Mouse (Mus musculus) midbrain, embryonic 14.5 days (tissue): Measurements from ENCODE around the gene Mylk. TPM values are rescaled to one million over a fixed set of nuclear protein-coding genes. Genes with fewer than 3 reads are reported as not detected.

Source experiments
- ATAC-seq: fragments of 200-750 bp; cut with Nextera tagmentation; 2 replicates; pipeline ENCODE4 v1.8.0; 2017; ENCODE audit warnings: moderate number of reproducible peaks, moderate library complexity; ENCODE audit not compliant: low FRiP score, low TSS enrichment
- DNase-seq: peaks from one replicate; pipeline ENCODE4 v3.0.0-alpha.2; 2015
- H3K27ac ChIP-seq: fragments of 300-500 bp; sonication (generic); replicated peaks from 2 replicates; pipeline ENCODE4 v1.5.1; 2014; ENCODE audit warnings: mild to moderate bottlenecking, low read depth, low read length, moderate library complexity
- H3K27me3 ChIP-seq: fragments of 300-500 bp; sonication (generic); 2 replicates; pipeline ENCODE4 v1.6.1; 2014; ENCODE audit warnings: low read length, control low read depth, mixed read lengths; ENCODE audit not compliant: control insufficient read depth, insufficient read depth
- H3K36me3 ChIP-seq: fragments of 300-500 bp; sonication (generic); 2 replicates; pipeline ENCODE4 v1.6.1; 2014; ENCODE audit warnings: low read length, control low read depth; ENCODE audit not compliant: control insufficient read depth, insufficient read depth
- H3K4me1 ChIP-seq: fragments of 300-500 bp; sonication (generic); 2 replicates; pipeline ENCODE4 v1.6.1; 2014; ENCODE audit warnings: mild to moderate bottlenecking, antibody characterized with exemption, low read length, control low read depth; ENCODE audit not compliant: control insufficient read depth, insufficient read depth
- H3K4me2 ChIP-seq: fragments of 300-500 bp; sonication (generic); 2 replicates; pipeline ENCODE4 v1.6.1; 2014; ENCODE audit warnings: mild to moderate bottlenecking, low read length, moderate library complexity
- H3K4me3 ChIP-seq: fragments of 300-500 bp; sonication (generic); replicated peaks from 2 replicates; pipeline ENCODE4 v1.5.1; 2014; ENCODE audit warnings: low read depth, low read length
- H3K9ac ChIP-seq: fragments of 300-500 bp; sonication (generic); replicated peaks from 2 replicates; pipeline ENCODE4 v1.6.1; 2014; ENCODE audit warnings: mild to moderate bottlenecking, low read length, moderate library complexity
- H3K9me3 ChIP-seq: fragments of 300-500 bp; sonication (generic); 2 replicates; pipeline ENCODE4 v1.6.1; 2016; ENCODE audit warnings: low read length, control low read depth, mixed read lengths; ENCODE audit not compliant: control insufficient read depth
- WGBS: fragments of 180-500 bp; shearing (Covaris S2); extraction: QIAGEN DNeasy Blood & Tissue Kit; methylation state at CpG from one replicate; pipeline ENCODE4 v1.1.7; 2014; 5-methylcytosine and 5-hydroxymethylcytosine counted together
- polyA plus RNA-seq: library from polyadenylated mRNA; unstranded; fragments of >200 nt; fragmentation: Nextera tagmentation; extraction: Ambion mirVana; gene quantifications from 2 replicates; pipeline ENCODE4 v1.2.1, GENCODE M21; 2014

The Mylk gene
- polyA plus RNA-seq, 1 experiment from 2014 or later, result 4.9 TPM

DNA sequence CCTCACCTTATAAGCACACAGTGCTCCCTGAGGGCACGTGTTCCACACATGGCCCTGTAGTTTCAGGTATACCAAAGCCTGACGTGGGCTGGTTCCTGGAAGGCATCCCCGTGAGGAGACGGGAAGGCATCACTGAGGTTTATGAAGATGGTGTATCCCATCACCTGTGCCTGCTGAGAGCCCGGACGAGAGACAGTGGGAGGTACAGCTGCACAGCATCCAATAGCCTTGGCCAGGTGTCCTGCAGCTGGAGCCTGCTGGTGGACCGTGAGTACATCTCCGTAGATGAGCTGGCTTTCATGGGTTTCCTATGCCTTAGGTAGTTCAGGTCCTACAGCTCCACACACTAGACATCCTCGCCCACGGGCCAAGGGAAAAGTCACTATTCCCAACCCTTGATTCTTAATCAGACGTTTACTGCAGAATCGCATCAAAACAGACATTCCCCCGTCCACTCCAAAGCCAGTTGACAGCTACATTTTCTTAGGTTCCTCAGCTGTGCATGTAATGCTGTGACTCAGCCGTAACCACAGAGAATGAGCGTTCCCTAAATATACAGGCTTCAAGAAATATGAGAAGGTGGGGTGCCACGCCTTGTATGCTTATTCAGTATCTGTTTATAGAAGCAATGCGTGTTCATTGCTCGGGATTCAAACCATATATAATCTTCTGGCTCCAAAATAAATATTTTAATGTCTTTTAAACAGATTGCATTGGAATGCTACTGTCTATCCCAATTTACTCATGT is 135.2 kb downstream of the Mylk start:
- no peak for ATAC-seq
- no peak for DNase-seq
- H3K4me3 ChIP-seq, result no peak overlapping the region
- no peaks in the 10 kb centered on the region for H3K36me3 ChIP-seq
- H3K27ac ChIP-seq, result no peak overlapping the region
- no peak overlapping the region for H3K9ac ChIP-seq
- no peaks in the 10 kb centered on the region for H3K4me1 ChIP-seq
- no peaks in the 10 kb centered on the region for H3K27me3 ChIP-seq
- H3K9me3 ChIP-seq, result no peaks in the 10 kb centered on the region
- no peak overlapping the region for H3K4me2 ChIP-seq
- 95% methylated on average over 18 of the region's 18 CpGs for WGBS

DNA sequence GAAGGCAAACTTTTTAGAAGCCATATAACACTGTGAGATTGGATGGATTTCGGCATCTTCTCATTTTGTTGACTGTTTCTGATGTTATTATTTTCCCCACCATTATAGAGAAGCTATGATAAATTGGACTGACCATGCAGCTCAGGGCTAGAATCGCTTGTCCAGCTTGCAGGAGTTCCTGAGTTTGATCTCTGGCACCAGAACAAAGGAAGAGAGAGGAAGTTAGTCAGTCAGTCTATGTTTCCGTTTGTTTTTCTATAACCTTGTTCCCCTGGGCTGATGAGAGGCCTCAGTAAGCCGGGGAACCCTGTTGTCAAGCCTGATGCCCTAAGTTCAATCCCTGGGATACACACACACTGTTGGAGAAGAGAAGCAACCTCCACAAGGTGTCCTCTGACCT is 135.8 kb downstream of the Mylk start:
- Histone ChIP-seq H3K36me3 (no peaks in the 10 kb centered on the region), H3K27me3 (no peaks in the 10 kb centered on the region), H3K9ac (no peak overlapping the region), H3K4me1 (no peaks in the 10 kb centered on the region), H3K4me2 (no peak overlapping the region), H3K4me3 (no peak overlapping the region), H3K27ac (no peak overlapping the region), H3K9me3 (no peaks in the 10 kb centered on the region)
- WGBS, result 87% methylated on average over 4 of the region's 4 CpGs
- ATAC-seq (no peak), DNase-seq (no peak)

DNA sequence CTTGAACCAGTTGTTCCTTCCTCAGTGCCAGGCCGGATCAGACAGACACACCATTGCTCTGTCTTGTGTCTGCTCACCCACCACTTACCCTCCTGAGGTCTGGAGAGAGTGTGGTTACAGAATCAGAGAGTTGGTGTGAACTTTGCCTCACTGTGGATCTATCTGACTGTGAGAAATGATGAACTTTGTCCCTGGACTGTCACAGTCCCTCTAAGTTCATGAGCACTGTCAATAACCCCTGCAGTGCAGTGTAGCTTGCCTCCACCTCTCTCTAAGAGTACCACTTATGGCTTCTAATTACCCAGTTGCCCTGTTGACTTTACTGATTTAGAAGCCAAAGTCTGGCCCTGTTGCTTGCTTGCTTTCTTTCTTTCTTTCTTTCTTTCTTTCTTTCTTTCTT is 142.0 kb downstream of the Mylk start:
- H3K4me3 ChIP-seq, result no peak overlapping the region
- DNase-seq, result no peak
- H3K9me3 ChIP-seq, result no peaks in the 10 kb centered on the region
- H3K9ac ChIP-seq, result no peak overlapping the region
- H3K4me2 ChIP-seq, result no peak overlapping the region
- H3K27ac ChIP-seq, result no peak overlapping the region
- no peaks in the 10 kb centered on the region for H3K36me3 ChIP-seq
- WGBS, result 96% methylated on average over 1 of the region's 1 CpGs
- ATAC-seq, result no peak
- H3K27me3 ChIP-seq, result no peaks in the 10 kb centered on the region
- no peaks in the 10 kb centered on the region for H3K4me1 ChIP-seq

DNA sequence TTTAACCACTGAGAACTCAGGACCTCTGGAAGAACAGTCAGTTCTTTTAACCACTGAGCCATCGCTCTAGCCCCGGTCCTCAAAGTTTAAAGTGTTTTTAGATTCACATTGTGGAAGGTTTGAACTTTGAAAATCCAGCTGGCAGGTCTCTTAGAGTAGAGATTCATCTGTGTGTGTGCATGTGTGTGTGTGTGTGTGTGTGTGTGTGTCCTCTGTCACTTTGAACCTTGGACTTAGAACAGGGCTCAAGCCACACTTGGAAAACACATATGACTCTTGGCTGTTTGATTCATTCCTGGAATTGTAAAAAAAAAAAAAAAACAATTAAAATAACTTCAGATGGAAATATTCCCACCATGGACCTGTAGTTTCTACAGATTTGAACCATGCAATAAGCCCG is 149.0 kb downstream of the Mylk start:
- Histone ChIP-seq H3K4me2 (no peak overlapping the region), H3K9me3 (no peaks in the 10 kb centered on the region), H3K4me1 (no peaks in the 10 kb centered on the region), H3K27me3 (no peaks in the 10 kb centered on the region), H3K27ac (no peak overlapping the region), H3K4me3 (no peak overlapping the region), H3K9ac (no peak overlapping the region), H3K36me3 (no peaks in the 10 kb centered on the region)
- ATAC-seq (no peak), DNase-seq (no peak)
- WGBS, result 92% methylated on average over 3 of the region's 3 CpGs

DNA sequence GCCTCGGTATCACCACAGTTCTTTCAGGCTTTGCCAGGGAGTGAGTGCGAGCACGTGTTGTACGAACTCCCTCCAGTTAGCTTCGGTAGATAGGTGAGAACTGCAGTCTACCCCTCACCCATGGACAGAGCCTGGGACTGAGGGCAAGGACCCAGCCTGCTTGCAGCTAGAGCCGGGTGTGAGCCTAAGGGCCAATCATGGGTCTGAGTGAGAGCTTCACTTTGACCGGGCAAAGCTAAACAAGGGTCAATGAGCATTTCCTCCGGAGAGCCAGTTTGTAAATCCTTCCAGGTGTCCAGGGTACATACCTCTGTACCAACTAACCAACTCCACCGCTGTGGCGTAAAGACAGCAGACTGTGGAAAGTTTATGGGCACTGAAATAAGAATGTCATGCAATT is 150.9 kb downstream of the Mylk start:
- H3K4me2 ChIP-seq, result no peak overlapping the region
- peaks cover 11% of the 10 kb centered on the region for H3K4me1 ChIP-seq
- DNase-seq (no peak), ATAC-seq (no peak)
- H3K4me3 ChIP-seq, result no peak overlapping the region
- WGBS, result 92% methylated on average over 10 of the region's 10 CpGs
- H3K27me3 ChIP-seq, result no peaks in the 10 kb centered on the region
- no peak overlapping the region for H3K9ac ChIP-seq
- no peak overlapping the region for H3K27ac ChIP-seq
- H3K9me3 ChIP-seq, result no peaks in the 10 kb centered on the region
- H3K36me3 ChIP-seq, result no peaks in the 10 kb centered on the region

DNA sequence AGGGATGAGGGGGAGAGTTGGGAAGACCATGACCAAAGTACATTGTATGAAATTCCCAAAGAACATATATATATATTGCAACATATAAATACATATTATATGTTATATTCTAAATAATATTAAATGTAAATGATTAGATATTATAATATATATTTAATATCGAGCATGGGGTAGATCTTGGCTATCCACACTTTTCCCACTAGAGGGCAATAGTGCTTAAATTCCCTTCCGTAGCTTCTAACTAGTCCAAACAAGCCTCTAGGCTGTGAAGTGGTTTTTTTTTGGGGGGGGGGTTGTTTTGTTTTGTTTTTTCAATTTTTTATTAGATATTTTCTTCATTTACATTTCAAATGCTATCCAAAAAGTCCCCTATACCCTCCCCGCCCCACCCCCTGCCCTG is 152.0 kb downstream of the Mylk start:
- WGBS, result 78% methylated on average over 3 of the region's 3 CpGs
- Histone ChIP-seq H3K27ac (no peak overlapping the region), H3K9ac (no peak overlapping the region), H3K4me2 (no peak overlapping the region), H3K4me1 (peaks cover 11% of the 10 kb centered on the region), H3K36me3 (no peaks in the 10 kb centered on the region), H3K9me3 (no peaks in the 10 kb centered on the region), H3K4me3 (no peak overlapping the region), H3K27me3 (no peaks in the 10 kb centered on the region)
- peak; percentile 32 for DNase-seq
- no peak for ATAC-seq

DNA sequence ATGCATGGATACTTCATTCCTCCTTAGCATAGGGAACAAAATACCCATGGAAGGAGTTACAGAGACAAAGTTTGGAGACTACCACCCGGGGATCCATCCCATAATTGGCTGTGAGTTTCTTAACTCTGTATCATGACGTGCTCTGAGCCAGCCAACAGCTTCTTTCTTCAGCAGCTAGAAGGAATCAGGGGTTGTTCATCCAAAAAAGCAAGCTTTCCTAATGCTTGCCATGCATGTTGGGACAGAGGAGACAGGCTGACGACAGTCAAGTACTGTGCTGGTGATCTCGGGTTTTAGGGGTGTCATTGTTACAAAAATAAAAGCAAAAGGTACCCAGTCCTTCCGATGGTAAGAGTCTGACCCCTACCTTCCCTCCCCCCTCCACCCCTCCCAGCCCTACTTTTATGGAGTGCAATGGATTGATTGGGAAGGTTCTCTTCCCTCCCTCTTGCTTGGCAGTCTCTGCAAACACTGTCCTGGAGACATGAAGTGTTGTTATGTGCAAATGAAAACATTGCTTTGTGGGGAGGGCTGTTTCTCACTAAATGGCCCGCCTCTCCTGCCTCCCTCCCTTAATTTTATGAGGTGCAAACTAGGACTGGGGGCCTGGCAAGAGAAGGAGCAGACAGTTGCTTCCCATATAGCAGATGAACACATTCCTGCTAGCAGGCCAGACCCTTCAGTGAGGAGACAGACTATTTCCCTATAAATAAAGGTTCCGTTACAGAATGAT is 153.2 kb downstream of the Mylk start:
- no peak for ATAC-seq
- H3K27ac ChIP-seq, result no peak overlapping the region
- DNase-seq, result no peak
- no peak overlapping the region for H3K4me3 ChIP-seq
- H3K9ac ChIP-seq, result no peak overlapping the region
- no peak overlapping the region for H3K4me2 ChIP-seq
- H3K36me3 ChIP-seq, result no peaks in the 10 kb centered on the region
- peaks cover 11% of the 10 kb centered on the region for H3K4me1 ChIP-seq
- 91% methylated on average over 7 of the region's 7 CpGs for WGBS
- no peaks in the 10 kb centered on the region for H3K27me3 ChIP-seq
- no peaks in the 10 kb centered on the region for H3K9me3 ChIP-seq

DNA sequence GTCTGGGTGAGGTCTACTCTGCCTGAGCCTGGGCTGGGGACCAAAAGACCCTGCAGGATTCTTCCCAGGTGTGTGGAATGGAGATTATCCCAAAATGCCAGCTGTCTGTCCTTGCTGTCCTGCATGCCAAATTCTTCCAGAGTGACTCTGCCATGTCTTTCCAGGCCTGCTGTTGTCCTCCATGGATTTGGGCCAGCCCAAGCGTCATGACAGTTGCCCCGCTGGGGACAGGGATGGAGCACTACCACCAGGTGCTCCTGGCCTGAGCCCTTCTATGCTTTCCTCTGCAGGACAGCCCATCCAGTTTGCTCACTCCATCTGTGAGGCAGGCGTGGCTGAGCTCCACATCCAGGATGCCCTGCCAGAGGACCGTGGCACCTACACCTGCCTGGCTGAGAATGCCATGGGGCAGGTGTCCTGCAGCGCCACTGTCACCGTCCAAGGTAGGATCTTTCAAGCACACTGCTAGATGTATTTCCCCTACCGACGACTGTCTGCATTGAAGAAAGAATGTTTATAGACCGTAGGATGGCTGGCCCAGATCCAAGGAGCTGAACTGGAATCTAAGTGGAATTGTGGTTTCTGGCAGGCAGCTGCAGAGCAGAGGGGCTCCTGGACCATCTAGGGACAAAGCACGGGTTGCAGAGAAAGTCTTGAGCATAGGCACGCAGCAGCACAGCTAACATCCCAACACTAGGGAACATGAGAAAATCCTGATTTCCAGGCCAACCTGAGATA is 154.2 kb downstream of the Mylk start:
- Histone ChIP-seq H3K4me1 (peaks cover 11% of the 10 kb centered on the region), H3K4me2 (no peak overlapping the region), H3K36me3 (no peaks in the 10 kb centered on the region), H3K27ac (no peak overlapping the region), H3K4me3 (no peak overlapping the region), H3K9ac (no peak overlapping the region), H3K9me3 (no peaks in the 10 kb centered on the region), H3K27me3 (no peaks in the 10 kb centered on the region)
- no peak for ATAC-seq
- 73% methylated on average over 11 of the region's 11 CpGs for WGBS
- peak; percentile 60 for DNase-seq
